Mouse (Mus musculus): Measurements from ENCODE around the gene Slc2a9.
A peak's percentile ranks its signal among the peaks of the same experiment; 100 is the strongest.

Slc2a9 gene

GRCm38 (mm10) chr5:38499316-38499811, 3.6 kb downstream of the Slc2a9 start:
- no peak for DNase-seq

- DNase-seq: no peak
These were observed 4.5 kb downstream of the Slc2a9 start for GRCm38 (mm10) chr5:38498479-38498878.

GRCm38 (mm10) chr5:38496491-38497057, 6.4 kb downstream of the Slc2a9 start:
- no peak for DNase-seq

- no peak for DNase-seq
These were observed 9.1 kb downstream of the Slc2a9 start for GRCm38 (mm10) chr5:38493890-38494289.

- no peak for DNase-seq
These were observed 11.2 kb downstream of the Slc2a9 start for GRCm38 (mm10) chr5:38491763-38492162.

- no peak for DNase-seq
These were observed 13.2 kb downstream of the Slc2a9 start for GRCm38 (mm10) chr5:38489739-38490138.

GRCm38 (mm10) chr5:38488673-38489615, 14.0 kb downstream of the Slc2a9 start:
- no peak for DNase-seq

GRCm38 (mm10) chr5:38488026-38488425, 14.9 kb downstream of the Slc2a9 start:
- DNase-seq: no peak

GRCm38 (mm10) chr5:38487247-38487646, 15.7 kb downstream of the Slc2a9 start:
- DNase-seq: no peak

- DNase-seq: no peak
These were observed 17.0 kb downstream of the Slc2a9 start for GRCm38 (mm10) chr5:38485946-38486345.

GRCm38 (mm10) chr5:38483518-38484110, 19.3 kb downstream of the Slc2a9 start:
- no peak for DNase-seq

GRCm38 (mm10) chr5:38480822-38481707, 21.9 kb downstream of the Slc2a9 start:
- peak; percentile 30 for DNase-seq

- peak; percentile 57 for DNase-seq
These were observed 22.8 kb downstream of the Slc2a9 start for GRCm38 (mm10) chr5:38479908-38480725.

GRCm38 (mm10) chr5:38479545-38479907, 23.4 kb downstream of the Slc2a9 start:
- DNase-seq: peak; percentile 19

GRCm38 (mm10) chr5:38479027-38479426, 23.9 kb downstream of the Slc2a9 start:
- DNase-seq: peak; percentile 81

GRCm38 (mm10) chr5:38477731-38478445, 25.1 kb downstream of the Slc2a9 start:
- DNase-seq: peak; percentile 86

- DNase-seq: peak; percentile 77
These were observed 25.9 kb downstream of the Slc2a9 start for GRCm38 (mm10) chr5:38476861-38477565.

GRCm38 (mm10) chr5:38470881-38471280, 32.1 kb downstream of the Slc2a9 start:
- no peak for DNase-seq

GRCm38 (mm10) chr5:38469891-38470578, 32.9 kb downstream of the Slc2a9 start:
- DNase-seq: peak; percentile 73

Data from cerebellum, adult 11-12 months (tissue).